Mouse (Mus musculus): ENCODE measurements at regions not wholly inside any gene's neighbourhood (a gene's known extent, or its start where the extent isn't known, plus 50 kb on each side); places are given as distances from the start of the nearest gene placed in this dataset.

DNA sequence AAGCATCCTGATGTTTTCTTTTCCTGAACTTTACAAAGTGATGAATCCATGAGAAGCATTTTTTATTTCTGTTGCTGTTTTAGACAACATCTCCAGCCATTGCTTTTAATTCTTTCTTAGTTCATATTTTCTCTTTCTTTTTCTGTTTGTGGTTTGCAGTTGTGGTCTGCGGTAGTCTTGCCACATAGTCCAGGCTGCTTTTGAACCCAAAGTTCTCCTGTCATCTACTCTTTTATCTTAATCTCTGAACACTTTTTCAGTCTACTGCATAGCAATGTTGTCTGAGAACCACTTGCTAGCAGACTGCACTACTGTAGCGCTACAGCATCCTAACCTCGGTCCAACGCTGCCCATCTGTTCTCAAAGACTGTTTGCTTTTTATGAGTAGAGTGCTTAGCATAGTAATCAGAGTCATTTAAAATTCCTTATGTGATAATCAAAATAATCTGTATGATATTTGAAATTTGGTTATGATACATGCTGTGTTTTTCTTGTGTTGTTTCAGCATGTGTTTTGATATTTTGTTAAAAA lies 177.0 kb downstream of the Plppr4 start:
- no peak for TF ChIP-seq POLR2A (IDR thresholded peaks at IDR 0.05; ENCODE audit: insufficient read depth, low read length)
- no peak for TF ChIP-seq EP300 (IDR thresholded peaks at IDR 0.05; ENCODE audit: insufficient read depth, low read depth, low read length)
